Mouse (Mus musculus): ENCODE data around the gene Topaz1.

Gene Topaz1

DNA sequence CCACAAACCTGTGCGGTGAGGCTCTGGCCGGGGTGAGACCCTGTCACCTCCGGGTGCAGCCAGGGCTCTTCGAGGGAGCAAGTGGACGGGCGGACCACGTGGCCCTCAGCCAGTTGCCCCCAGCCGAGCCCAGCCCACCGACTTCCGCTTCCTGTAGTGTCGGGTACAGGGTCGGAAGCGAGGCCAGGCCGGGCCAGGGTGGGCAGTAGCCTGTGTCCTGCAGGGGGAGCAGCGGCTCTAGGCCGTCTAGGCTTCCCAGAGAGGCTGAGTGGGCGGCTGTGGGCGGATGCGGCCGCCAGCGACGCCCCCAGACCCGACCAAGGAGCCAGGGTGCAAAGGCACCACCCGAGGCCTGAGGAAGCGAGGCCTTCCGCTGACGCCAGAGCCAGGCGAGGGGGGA is at the start of gene Topaz1:
TSS of gene Topaz1 (plus strand) at position 287 of the 400 bp plus-strand sequence.
- DNase-seq (ENCODE audit: low read depth, low spot score), result no peak

- DNase-seq (ENCODE audit: low read depth, low spot score), result no peak
Observed at GRCm38 (mm10) chr9:122701817-122702216, 45.3 kb upstream of the Topaz1 start.

GRCm38 (mm10) chr9:122713836-122714235 is 33.3 kb upstream of the Topaz1 start:
- no peak for DNase-seq (ENCODE audit: low read depth, low spot score)

- no peak for DNase-seq (ENCODE audit: low read depth, low spot score)
Observed at GRCm38 (mm10) chr9:122715046-122715445, 32.1 kb upstream of the Topaz1 start.

DNA sequence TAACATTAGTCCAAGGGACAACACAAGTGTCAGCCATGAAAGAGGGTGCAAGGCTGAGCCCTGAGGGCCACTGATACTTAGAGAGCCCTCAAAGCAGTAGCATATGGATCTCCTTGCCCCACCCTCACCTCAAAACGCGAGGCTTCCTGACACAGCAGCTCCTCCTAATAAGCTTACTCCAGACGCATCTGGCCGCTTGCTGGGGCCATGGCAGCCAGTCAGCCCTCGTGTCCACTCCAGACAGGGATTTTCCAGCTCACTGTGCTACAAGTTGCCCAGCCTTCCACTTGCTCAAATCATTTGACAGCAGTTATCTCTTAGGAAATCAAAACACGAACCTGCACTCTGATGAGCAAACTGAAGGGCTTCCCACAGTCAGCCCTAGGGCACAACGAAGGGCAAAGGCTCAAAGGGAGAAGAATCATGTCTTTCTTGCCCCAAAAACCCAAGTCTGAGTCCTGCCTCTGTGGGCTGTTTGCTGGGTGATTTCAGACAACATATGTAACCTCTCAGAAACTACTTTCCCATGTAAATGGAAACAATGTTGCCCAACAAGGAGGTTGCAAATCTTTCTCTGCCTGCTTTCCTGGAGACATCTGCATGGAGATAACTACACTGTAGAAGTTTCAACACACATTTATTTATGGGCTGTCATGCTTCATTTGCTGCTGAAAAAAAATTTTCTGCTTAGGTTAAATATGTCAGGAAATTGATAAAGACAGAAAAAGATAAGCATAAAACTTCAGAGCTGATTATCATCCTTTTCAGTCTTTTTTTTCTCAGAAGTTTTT is 30.8 kb upstream of the Topaz1 start:
- peak; percentile 45 for DNase-seq (ENCODE audit: low read depth, low spot score)

DNA sequence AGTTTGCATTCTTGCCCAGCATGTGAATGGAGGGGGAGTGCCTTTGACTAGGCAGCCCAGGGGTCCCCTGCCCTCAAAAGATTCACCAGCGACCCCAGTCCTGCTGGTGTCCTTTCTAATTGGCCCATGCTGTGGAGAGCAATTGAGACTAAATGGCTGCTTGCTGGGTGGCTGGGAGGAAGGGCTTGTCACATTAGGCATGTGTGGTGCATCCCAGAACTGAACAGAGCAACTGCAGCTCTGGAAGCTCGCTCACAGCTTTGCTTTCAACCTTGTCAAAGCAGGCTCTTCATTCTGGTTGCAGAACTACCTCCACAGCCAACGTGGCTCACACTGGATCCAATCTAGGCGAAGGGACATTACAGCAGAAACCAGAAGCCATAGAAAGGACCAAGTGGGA is 24.9 kb upstream of the Topaz1 start:
- no peak for DNase-seq (ENCODE audit: low read depth, low spot score)

GRCm38 (mm10) chr9:122725046-122725765 is 21.9 kb upstream of the Topaz1 start:
- DNase-seq (ENCODE audit: low read depth, low spot score), result no peak

DNA sequence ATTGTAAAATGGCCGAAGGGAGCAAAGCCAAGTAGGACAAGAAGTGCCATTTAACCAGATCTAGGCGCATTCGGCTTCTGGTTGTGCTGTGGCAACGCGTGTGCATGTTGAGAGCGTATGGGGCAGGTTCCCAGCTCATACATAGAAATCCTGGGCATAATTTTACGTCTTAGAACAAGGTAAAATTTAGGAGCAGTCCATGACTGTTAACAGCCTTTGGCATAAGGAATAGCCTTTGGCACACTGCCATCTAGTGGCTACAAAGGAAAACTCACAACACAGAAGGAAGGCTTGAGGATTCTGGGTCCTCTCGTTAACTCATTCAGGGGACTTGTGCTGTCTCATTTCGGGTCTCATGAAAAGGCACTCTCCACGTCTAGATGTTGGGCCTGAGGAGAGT is 17.6 kb upstream of the Topaz1 start:
- DNase-seq (ENCODE audit: low read depth, low spot score), result peak; percentile 54

- DNase-seq (ENCODE audit: low read depth, low spot score), result no peak
Observed at GRCm38 (mm10) chr9:122732126-122732810, 14.9 kb upstream of the Topaz1 start.

DNA sequence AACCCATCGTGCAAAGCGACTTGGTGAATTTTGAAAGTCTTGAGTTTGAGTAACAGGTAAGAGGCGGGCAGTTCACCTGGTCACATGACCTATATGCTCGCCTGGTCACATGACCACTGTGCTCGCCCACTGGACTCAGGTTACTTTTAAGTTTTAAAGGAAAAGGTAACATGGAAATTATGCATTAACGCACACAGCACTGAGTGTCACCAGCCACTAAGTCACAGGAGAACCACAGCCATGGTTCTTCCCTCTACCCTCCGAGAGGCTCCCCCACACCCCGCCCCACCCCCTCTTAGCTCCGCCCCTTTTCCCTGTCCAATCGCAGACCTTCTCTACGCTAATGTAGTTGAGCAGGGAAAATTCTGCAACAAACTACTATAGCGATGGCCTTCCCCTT is 13.9 kb upstream of the Topaz1 start:
- DNase-seq (ENCODE audit: low read depth, low spot score), result no peak

DNA sequence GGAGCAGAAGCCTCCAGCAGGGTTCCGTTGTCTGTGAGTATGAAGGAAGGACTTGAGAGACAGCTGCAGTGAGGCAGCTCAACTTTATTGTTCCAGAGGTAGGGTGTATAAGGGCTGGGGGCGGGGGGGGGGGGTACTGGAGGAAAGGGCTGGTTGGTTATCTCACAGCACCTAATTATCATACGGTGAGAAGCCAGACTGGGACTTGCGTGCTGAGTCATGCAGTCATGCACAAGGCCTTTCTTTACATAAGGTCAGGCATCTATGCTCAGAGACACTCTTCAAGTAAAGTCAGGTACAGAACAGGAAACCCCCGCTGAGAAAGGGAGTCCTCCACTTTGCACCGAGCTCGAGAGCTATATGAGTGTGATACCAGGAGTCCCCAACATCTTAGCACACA is 12.2 kb upstream of the Topaz1 start:
- DNase-seq (ENCODE audit: low read depth, low spot score), result no peak

DNA sequence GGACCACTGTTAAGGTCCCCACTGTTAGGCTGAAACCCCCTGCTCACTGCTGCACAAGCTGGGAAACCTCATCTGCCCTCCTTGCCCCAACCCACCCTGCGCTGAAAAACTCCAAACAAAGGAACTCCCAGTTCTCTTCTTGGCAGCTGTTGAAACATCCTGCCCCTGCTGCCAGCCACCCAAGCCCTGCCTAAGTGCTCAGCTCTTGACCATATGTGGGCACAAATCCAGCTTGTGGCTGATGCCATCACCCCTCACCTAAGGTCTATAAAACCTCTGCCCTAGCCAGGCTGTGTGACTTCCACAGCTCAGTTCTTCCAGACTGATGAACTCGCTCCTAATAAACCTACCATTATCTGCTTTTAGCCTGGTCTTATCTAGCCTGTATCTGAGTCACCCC is 11.1 kb upstream of the Topaz1 start:
- DNase-seq (ENCODE audit: low read depth, low spot score), result no peak

GRCm38 (mm10) chr9:122736742-122737141 is 10.4 kb upstream of the Topaz1 start:
- DNase-seq (ENCODE audit: low read depth, low spot score), result peak; percentile 61

DNA sequence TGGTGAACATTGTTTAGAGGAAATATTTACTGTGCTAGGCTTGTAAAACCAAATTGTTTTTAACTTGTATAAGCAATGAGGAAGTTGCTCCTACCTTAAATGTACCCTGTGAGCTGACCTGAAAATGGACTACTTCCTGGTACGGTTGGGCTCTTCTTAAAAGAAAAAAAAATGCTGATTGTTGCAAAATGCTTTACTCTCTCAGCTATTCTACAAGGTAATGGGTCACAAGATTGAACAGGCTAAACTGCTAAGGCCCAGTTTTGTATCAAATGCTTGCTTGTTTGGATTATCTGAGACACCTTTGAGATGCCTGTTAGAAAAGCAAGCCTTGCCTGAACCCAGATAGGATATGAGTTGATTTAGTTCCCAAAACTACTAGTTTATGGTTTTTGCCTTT is 1.3 kb upstream of the Topaz1 start:
- DNase-seq (ENCODE audit: low read depth, low spot score), result no peak

GRCm38 (mm10) chr9:122757614-122758013 is 10.5 kb downstream of the Topaz1 start:
- DNase-seq (ENCODE audit: low read depth, low spot score), result no peak

GRCm38 (mm10) chr9:122760111-122760510 is 13.0 kb downstream of the Topaz1 start:
- no peak for DNase-seq (ENCODE audit: low read depth, low spot score)

- no peak for DNase-seq (ENCODE audit: low read depth, low spot score)
Observed at GRCm38 (mm10) chr9:122785231-122785630, 38.1 kb downstream of the Topaz1 start.

GRCm38 (mm10) chr9:122786534-122786933 is 39.4 kb downstream of the Topaz1 start:
- no peak for DNase-seq (ENCODE audit: low read depth, low spot score)

DNA sequence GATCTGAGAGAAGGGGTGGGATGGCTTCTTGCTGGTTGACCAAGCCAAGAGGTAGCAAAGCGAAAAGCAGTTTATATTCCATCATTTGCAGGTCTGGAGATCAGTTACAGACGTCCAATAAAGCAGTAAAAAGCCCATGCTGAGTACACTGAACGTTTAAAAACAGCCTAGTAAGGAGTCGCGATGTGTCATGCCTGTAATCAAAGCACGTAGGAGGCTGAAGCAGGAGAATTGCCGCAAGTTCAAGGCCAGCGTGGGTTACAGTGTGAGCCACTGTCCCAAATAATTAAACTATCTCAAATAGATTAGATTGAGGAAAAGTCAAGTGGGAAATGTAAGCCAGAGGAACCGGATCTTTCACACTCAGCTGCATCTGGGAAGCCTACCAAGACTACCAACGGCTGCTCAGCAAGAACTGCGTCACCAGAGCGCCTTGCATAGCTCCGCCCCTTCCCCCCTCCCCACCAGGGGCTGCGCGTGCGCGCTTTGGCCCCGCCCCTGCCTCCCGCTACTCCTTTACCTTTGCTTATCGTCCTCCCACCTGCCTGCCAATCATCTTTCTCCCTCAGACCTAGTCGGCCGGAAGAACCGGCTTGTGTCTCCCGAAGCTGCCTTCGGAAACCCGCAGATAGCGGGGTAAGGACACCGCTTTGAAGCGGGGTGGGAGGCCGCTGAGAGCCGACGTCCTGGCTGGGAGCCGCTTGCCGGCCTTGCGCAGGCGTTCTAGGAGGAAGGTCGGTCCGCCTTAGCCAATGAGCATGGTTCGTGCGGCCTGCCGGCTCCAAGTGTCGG is 58.1 kb downstream of the Topaz1 start, which contains the start of gene Tcaim:
TSS of gene Tcaim (plus strand) at position 487 of the 792 bp plus-strand sequence.
- peak; percentile 84 for DNase-seq (ENCODE audit: low read depth, low spot score)

GRCm38 (mm10) chr9:122805845-122806341 is 58.7 kb downstream of the Topaz1 start:
- no peak for DNase-seq (ENCODE audit: low read depth, low spot score)

DNA sequence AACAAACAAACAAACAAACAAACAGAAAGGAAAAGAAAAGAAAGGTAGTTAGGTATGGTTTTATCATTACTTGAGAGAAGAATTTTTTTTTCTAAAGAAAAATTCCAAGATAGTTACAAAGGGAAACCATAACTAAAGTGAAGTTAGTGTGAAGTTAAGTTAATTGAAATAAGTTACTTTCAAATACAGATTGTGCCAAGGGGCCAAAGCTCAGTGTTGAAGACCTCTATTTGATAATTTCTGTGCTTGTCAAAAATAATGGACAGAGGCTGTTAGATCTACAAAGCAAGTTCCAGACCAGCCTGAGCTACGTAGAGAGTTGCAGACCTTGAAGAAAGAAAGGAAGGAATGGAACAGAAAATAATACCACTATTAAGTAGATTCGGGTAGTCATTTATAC is 60.0 kb downstream of the Topaz1 start:
- no peak for DNase-seq (ENCODE audit: low read depth, low spot score)
